Mouse (Mus musculus): ENCODE measurements around the gene Bcl7a.

Bcl7a gene

GRCm38 (mm10) chr5:123416566-123417518 lies 73.2 kb downstream of the Bcl7a start:
- no peak for DNase-seq (ENCODE audit: low read depth)

- DNase-seq (ENCODE audit: low read depth): no peak
Measured at GRCm38 (mm10) chr5:123423885-123424284, 80.3 kb downstream of the Bcl7a start.

All from c-Kit-positive CD71-positive TER-119-negative erythroid progenitor cells, embryonic 14.5 days (primary cell).